Mouse (Mus musculus) Muller cell, postnatal 12 days (primary cell): Measurements from ENCODE around the gene Cyp24a1.

Source experiments
- DNase-seq: peaks from one replicate; pipeline ENCODE4 v3.0.0-alpha.2; 2015; ENCODE audit errors: inconsistent ontology term

The Cyp24a1 gene

DNA sequence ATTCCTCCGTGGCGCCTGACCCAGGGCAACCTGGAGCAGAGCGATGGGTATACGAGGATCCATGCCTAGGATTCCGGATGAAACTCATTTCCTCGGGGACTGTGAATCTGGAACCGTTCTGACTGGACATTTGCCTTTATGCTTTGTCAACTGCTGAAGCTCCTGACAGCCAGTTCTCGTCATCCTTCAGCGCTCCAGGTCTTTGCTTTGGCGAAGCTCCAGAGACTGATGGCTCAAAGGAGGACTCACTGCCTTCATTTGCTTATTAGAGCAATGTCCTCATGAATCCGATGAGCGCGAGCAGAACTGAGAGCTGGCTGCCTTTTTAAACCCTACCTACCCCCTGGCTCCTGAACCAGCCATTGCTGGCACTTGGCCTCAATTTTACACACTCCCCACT lies 58.2 kb downstream of the Cyp24a1 start:
- DNase-seq = peak; percentile 56

DNA sequence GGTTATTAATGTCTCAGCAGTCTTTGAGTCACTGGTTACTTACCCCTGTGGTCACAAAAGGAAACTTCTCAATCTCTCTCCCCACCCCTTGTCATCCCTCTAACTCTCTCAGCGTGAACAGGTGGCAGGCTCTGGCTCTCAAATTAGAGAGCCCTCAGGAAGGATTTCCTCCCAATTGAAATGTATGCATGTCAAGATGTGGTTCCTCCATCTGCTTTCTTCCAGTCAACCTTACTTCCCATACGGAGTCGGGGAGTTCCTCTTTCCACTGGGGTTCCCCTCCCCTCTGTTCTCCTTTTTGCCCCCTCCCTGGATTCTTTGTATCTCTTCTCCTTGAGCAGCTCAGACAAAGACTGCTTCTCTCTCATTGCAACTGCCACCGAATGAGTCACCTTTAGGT lies 60.7 kb downstream of the Cyp24a1 start:
- no peak for DNase-seq
